31 mouse cellular contexts compared by ENCODE assay signal in genomic region chr10:118831190-118831589, GRCm38 (mm10).
"Had no signal": no experiment of that assay in that cellular context is flagged by ENCODE, and none has a peak within 500 bp of the region (broad histone marks: within the 10 kb centered on the region; RNA-seq: fewer than 3 reads in every experiment).

No protein-coding gene starts in this region.

- H3K9ac ChIP-seq: limb, embryonic 12.5 days; limb, embryonic 13.5 days; limb, embryonic 15.5 days; liver, embryonic 12.5 days; liver, embryonic 13.5 days; liver, embryonic 14.5 days; liver, embryonic 15.5 days; liver, postnatal 0 days; lung, embryonic 14.5 days; lung, embryonic 15.5 days; midbrain, embryonic 12.5 days; midbrain, embryonic 13.5 days; midbrain, embryonic 15.5 days; neural tube, embryonic 12.5 days had no signal

- DNase-seq: left cerebral cortex, postnatal 4 days; liver; liver, embryonic 13.5 days; liver, postnatal 0 days; lung, adult 18-20 months; lung, adult 2 months; lung, embryonic 14.5 days; lung, postnatal 10 days; lung, postnatal 14 days; lung, postnatal 36 days; lung, postnatal 4 days; midbrain, embryonic 14.5 days had no signal

- H3K36me3 ChIP-seq: limb, embryonic 10.5 days; limb, embryonic 12.5 days; limb, embryonic 13.5 days; limb, embryonic 15.5 days; liver, embryonic 12.5 days; liver, embryonic 13.5 days; liver, embryonic 15.5 days; lung, embryonic 15.5 days; midbrain, embryonic 10.5 days; midbrain, embryonic 12.5 days; midbrain, embryonic 13.5 days; midbrain, embryonic 15.5 days; neural tube, embryonic 12.5 days had no signal

- H3K4me1 ChIP-seq: limb, embryonic 10.5 days; limb, embryonic 12.5 days; limb, embryonic 13.5 days; limb, embryonic 15.5 days; liver, embryonic 12.5 days; liver, embryonic 13.5 days; liver, embryonic 15.5 days; megakaryocyte, embryonic 14.5 days; midbrain, embryonic 10.5 days; midbrain, embryonic 12.5 days; midbrain, embryonic 13.5 days; midbrain, embryonic 15.5 days; neural tube, embryonic 12.5 days had no signal

- H3K27me3 ChIP-seq: limb, embryonic 12.5 days; limb, embryonic 13.5 days; limb, embryonic 15.5 days; liver, embryonic 12.5 days; liver, embryonic 13.5 days; liver, embryonic 15.5 days; lung, embryonic 15.5 days; megakaryocyte, embryonic 14.5 days; midbrain, embryonic 12.5 days; midbrain, embryonic 13.5 days; midbrain, embryonic 15.5 days; neural tube, embryonic 12.5 days had no signal

- H3K4me3 ChIP-seq: limb, embryonic 10.5 days; limb, embryonic 12.5 days; limb, embryonic 13.5 days; limb, embryonic 15.5 days; liver, embryonic 12.5 days; liver, embryonic 13.5 days; liver, embryonic 15.5 days; lung, embryonic 15.5 days; megakaryocyte, embryonic 14.5 days; midbrain, embryonic 10.5 days; midbrain, embryonic 12.5 days; midbrain, embryonic 13.5 days; midbrain, embryonic 15.5 days; neural tube, embryonic 12.5 days had no signal

- H3K27ac ChIP-seq: limb, embryonic 10.5 days; limb, embryonic 12.5 days; limb, embryonic 13.5 days; limb, embryonic 15.5 days; liver, embryonic 12.5 days; liver, embryonic 13.5 days; liver, embryonic 14.5 days; liver, embryonic 15.5 days; lung, embryonic 15.5 days; macrophage; midbrain, embryonic 10.5 days; midbrain, embryonic 12.5 days; midbrain, embryonic 13.5 days; midbrain, embryonic 15.5 days; neural tube, embryonic 12.5 days had no signal

- H3K9me3 ChIP-seq: limb, embryonic 10.5 days; limb, embryonic 12.5 days; limb, embryonic 13.5 days; limb, embryonic 15.5 days; liver, embryonic 12.5 days; liver, embryonic 13.5 days; liver, embryonic 15.5 days; lung, embryonic 15.5 days; megakaryocyte, embryonic 14.5 days; midbrain, embryonic 10.5 days; midbrain, embryonic 12.5 days; midbrain, embryonic 13.5 days; midbrain, embryonic 15.5 days; neural tube, embryonic 12.5 days had no signal

- H3K4me2 ChIP-seq: limb, embryonic 12.5 days; limb, embryonic 13.5 days; limb, embryonic 15.5 days; liver, embryonic 11.5 days; liver, embryonic 12.5 days; liver, embryonic 13.5 days; liver, embryonic 15.5 days; lung, embryonic 14.5 days; lung, embryonic 15.5 days; midbrain, embryonic 11.5 days; midbrain, embryonic 12.5 days; midbrain, embryonic 13.5 days; midbrain, embryonic 15.5 days; neural tube, embryonic 12.5 days had no signal

- ATAC-seq: liver, embryonic 12.5 days; liver, postnatal 0 days; lung, postnatal 0 days; midbrain, embryonic 13.5 days; midbrain, embryonic 15.5 days; midbrain, embryonic 16.5 days had no signal
